Mouse (Mus musculus) lung, postnatal 25 days (tissue): ENCODE measurements around the gene Ccdc43.
A peak's percentile ranks its signal among the peaks of the same experiment; 100 is the strongest.

Experiments used
- DNase-seq: peaks from one replicate; pipeline ENCODE4 v3.0.0; 2022; ENCODE audit warnings: low spot score

The Ccdc43 gene

DNA sequence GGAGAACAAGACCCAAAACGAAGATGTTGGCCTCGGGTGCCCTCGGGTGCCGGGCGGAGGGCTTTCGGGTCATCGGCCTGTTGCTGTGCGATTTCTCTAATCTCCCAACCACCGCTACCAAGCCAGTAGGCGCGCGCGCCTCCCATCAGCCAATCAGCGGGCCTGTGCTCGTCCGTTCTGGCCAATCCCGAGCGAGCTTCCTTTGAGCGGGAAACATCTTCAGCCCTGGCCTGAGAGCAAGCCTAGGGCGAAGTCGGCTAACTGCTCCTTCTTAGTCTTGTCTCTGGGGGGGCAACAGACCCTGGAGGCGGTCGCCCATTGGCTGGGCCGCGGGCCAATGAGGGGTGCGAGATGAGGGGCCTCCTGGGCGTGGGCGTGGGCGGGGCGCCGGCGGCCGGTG lies 32.4 kb downstream of the Ccdc43 start:
- no peak for DNase-seq

- no peak for DNase-seq
Observed at GRCm38 (mm10) chr11:102663416-102663815, 34.2 kb downstream of the Ccdc43 start, which contains the start of gene Meioc. Gene Meioc, plus strand, starts transcription at chr11:102663716.

DNA sequence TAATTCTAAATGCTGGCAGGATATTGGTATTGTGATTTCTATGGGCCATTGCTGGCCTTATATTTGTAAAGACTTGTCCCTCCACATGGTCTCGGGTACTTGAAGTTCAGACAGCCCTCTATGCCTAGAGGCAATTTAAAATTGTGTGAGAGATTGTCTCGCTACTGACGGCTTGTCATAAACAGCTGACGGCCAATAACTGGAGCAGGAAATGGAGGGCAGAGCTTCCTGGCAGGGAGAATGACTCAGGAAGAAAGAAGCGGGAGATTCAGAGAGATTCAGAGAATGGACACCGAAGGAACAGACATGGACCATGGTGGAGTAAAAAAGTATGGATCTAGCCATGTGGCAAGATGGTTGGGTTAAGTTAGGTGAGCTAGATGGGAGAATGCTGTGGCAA lies 40.7 kb downstream of the Ccdc43 start:
- DNase-seq = no peak

DNA sequence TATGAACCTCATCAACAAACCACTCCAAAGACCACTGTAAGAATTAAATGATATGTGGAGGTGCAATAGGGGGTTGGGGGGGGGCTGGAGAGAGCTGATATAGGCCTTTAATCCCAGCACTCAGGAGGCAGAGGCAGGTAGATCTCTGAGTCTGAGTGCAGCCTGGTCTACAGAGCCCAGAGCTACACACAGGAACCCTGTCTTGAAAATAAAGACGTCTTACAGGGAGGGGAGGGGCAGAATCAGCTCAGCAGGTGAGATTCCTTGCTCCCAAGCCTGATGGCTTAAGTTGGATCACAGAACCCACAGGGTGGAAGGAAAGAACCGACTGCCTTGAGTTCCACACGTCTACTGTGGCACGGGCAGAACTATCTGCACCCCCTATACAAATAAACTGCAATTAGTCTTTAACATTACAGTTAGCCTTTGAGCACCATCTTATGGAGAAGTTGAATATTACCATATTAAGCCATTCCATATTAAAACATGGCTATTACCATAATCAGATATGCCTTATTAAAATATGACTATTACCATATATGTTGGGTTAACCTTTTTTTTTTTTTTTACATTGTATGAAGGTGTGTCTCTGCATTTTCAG lies 41.2 kb downstream of the Ccdc43 start:
- DNase-seq = no peak

DNA sequence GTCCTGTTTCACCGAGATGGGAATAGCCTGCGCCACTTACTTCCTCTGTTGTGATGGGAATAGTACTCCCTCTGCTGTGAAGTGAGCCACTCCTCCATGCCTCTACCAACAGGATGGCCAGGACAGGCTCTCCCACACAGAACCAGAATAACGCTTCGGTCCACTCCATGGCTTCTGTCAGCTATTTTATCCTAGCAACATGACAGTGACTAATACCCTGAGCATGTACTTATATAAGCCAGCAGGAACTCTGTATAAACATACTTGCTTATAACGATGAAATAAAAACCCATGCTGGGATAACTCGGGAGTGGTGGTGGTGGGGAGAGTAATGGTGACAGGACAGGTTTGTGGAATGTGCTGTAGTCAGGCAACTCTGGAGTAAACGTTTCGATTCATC lies 41.7 kb downstream of the Ccdc43 start:
- DNase-seq = no peak

- DNase-seq = no peak
Observed at GRCm38 (mm10) chr11:102652844-102653243, 44.7 kb downstream of the Ccdc43 start.

DNA sequence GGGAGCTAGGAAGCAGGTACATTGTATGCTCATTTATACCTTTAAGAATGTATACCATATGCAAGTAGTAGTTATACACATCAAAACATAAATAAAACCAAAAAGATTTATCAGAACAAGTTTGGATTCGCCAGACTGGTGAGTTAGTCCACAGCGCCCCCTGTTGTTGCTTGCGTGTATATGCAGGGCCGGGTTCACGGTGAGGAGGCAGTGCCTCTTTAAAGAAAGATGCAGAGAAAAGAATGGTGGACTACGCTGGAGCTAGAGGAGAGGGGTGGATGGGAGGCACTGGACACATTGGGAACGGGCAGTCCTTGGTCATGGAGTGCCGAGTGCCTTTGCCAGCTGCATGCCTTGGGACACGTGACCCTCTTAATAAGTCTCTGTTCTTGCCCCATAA lies 46.2 kb downstream of the Ccdc43 start:
- peak; percentile 57 for DNase-seq

- no peak for DNase-seq
Observed at GRCm38 (mm10) chr11:102647885-102648284, 49.7 kb downstream of the Ccdc43 start.

DNA sequence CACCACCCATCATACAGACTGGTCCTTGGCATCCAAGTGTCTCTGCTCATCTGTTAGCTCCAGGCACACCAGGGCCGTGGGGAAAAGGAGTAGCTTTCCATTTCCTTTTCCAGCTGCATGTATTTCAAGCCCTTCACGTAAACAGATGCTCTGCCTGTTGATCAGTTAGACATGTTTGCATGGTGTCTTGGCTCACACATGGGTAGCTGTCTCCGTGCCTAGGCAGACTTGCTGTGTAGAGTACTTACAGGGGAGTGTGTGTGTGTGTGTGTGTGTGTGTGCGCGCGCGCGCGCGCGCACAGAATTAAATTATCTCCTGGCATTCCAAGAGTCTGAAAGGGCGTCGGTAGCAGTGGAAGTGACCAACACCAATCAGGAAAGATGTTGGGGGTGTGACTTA lies 51.4 kb downstream of the Ccdc43 start:
- no peak for DNase-seq

DNA sequence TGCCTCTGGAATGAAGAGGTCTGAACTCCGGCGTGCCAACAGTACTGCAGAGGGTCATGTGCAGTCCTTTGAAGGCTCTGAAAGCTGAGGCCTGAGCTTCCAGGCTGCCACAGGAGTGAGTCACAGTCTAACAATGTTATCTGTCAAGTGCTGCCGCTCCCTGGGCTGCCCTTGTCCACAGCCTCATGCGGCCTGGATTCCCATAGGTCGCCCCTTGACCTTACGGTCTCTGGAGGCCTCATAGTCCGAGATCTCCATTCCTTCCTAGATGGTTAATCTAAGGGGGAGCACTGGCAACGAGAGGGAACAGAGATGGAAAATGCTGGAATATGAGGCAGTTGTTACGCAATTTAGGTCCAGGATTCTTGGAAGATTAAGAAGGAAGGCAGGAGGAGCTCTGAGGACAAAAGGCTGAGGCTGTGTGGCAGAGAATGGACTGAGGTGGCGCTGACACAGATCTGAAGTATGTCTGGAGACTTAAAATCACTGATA lies 53.6 kb downstream of the Ccdc43 start:
- DNase-seq = peak; percentile 80

- peak; percentile 10 for DNase-seq
Observed at GRCm38 (mm10) chr11:102636887-102637286, 60.7 kb downstream of the Ccdc43 start.
